Mouse (Mus musculus): ENCODE data around the gene Fam120b.

- TF ChIP-seq CTCF (IDR thresholded peaks at IDR 0.05; ENCODE audit: low read depth, low read length) (no peak), POLR2AphosphoS5 (IDR thresholded peaks at IDR 0.05; ENCODE audit: insufficient replicate concordance, low read depth, low read length) (no peak)
Observed at GRCm38 (mm10) chr17:15395997-15396675, at the start of gene Fam120b.

All from G1E (cell line).